Mouse (Mus musculus): ENCODE data around the gene Elane. TPM values are rescaled to one million over a fixed set of nuclear protein-coding genes. Genes with fewer than 3 reads are reported as not detected.

The Elane gene
- polyA plus RNA-seq, 1 experiment from 2014 or later: 0.28 TPM

DNA sequence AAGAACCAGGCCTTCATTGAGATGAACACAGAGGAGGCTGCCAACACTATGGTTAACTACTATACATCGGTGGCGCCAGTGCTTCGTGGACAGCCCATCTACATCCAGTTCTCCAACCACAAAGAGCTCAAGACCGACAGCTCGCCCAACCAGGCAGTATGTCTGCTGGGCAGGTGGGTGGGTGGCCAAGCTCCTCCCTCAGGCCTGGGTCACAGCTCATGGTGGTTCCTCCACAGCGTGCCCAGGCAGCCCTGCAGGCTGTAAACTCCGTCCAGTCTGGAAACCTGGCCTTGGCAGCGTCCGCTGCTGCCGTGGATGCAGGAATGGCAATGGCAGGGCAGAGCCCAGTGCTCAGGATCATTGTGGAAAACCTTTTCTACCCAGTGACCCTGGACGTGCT lies 26.9 kb upstream of the Elane start:
- WGBS: 72% methylated on average over 11 of the region's 11 CpGs
- no peak for ATAC-seq (ENCODE audit: insufficient number of reproducible peaks, low FRiP score, low TSS enrichment, low read depth)
- peaks cover 66% of the 10 kb centered on the region for H3K4me1 ChIP-seq

GRCm38 (mm10) chr10:79860079-79860911 lies 25.8 kb upstream of the Elane start:
- ATAC-seq (ENCODE audit: insufficient number of reproducible peaks, low FRiP score, low TSS enrichment, low read depth): no peak
- Histone ChIP-seq H3K4me2 (replicated peaks) (0 out of 2 replicates have a peak overlapping the region, but pooled peaks have one; percentile 2), H3K9me3 (replicated peaks) (no peaks in the 10 kb centered on the region), H3K4me1 (peaks cover 73% of the 10 kb centered on the region), H3K27ac (replicated peaks) (peak overlapping the region; percentile 66; the same call in 1 of the 2 replicates), H3K27me3 (no peaks in the 10 kb centered on the region), H3K4me3 (replicated peaks) (no peak overlapping the region), H3K9ac (no peak overlapping the region), H3K36me3 (peaks cover 74% of the 10 kb centered on the region)
- 89% methylated on average over 26 of the region's 26 CpGs for WGBS

More for the DNA sequence above, 26.9 kb upstream of the Elane start:
- peak overlapping the region; percentile 69; the same call in 1 of the 2 replicates for H3K27ac ChIP-seq (replicated peaks)
- H3K9ac ChIP-seq: no peak overlapping the region
- H3K36me3 ChIP-seq: peaks cover 68% of the 10 kb centered on the region
- no peaks in the 10 kb centered on the region for H3K9me3 ChIP-seq (replicated peaks)
- H3K4me2 ChIP-seq (replicated peaks): no peak overlapping the region
- no peak overlapping the region for H3K4me3 ChIP-seq (replicated peaks)
- no peaks in the 10 kb centered on the region for H3K27me3 ChIP-seq

DNA sequence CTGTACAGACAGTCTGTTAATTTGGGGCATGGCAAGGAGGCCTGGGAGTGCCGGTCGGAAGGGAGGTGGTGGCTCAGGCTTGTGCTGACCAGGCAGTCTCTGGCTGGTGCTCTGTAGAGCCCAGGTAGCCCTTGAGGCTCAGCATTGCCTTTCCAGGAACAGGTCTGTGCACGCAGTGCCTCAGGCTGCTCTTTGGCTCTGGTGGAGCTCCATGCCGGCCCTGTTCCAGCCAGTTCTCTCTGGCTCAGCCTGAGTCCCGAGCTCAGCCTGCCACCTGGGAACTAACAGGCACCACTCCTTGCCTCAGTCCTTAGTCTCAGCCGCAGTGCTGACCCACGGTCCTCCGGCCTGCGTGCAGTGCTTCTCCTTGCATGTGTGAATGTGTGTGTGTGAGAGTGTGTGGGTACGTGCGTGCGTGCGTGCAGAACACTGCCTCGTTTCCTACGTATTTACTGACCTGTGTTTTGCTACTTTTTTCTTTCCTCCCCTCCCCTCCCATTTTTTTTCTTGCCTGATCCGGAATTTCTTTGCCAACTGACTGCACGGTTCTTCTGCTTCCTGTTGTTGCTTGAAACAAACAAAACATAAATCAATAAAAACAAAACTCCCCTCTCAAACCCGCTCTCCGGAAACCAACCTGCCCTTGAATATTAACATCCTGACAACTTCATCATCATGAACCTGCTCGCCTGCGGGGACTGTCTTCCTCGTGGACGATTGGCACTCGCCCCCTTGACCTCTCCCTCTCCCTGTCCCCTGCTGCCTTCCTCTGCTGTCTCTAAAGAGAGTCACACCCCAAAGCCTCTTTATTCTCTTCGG lies 24.6 kb upstream of the Elane start:
- Histone ChIP-seq H3K4me3 (replicated peaks) (no peak overlapping the region), H3K9ac (no peak overlapping the region), H3K9me3 (replicated peaks) (no peaks in the 10 kb centered on the region), H3K27me3 (no peaks in the 10 kb centered on the region), H3K4me1 (peaks cover 68% of the 10 kb centered on the region), H3K4me2 (replicated peaks) (0 out of 2 replicates have a peak overlapping the region, but pooled peaks have one; percentile 2), H3K36me3 (peaks cover 83% of the 10 kb centered on the region), H3K27ac (replicated peaks) (peak overlapping the region; percentile 66)
- no peak for ATAC-seq (ENCODE audit: insufficient number of reproducible peaks, low FRiP score, low TSS enrichment, low read depth)
- 71% methylated on average over 25 of the region's 25 CpGs for WGBS

- Histone ChIP-seq H3K9ac (no peak overlapping the region), H3K4me1 (peaks cover 60% of the 10 kb centered on the region), H3K27me3 (no peaks in the 10 kb centered on the region), H3K4me2 (replicated peaks) (no peak overlapping the region), H3K27ac (replicated peaks) (peak overlapping the region; percentile 66; the same call in 1 of the 2 replicates), H3K9me3 (replicated peaks) (no peaks in the 10 kb centered on the region), H3K36me3 (peaks cover 79% of the 10 kb centered on the region), H3K4me3 (replicated peaks) (no peak overlapping the region)
- no peak for ATAC-seq (ENCODE audit: insufficient number of reproducible peaks, low FRiP score, low TSS enrichment, low read depth)
- WGBS: 78% methylated on average over 23 of the region's 23 CpGs
These were observed 23.8 kb upstream of the Elane start for GRCm38 (mm10) chr10:79862049-79862788.

- no peak overlapping the region for H3K9ac ChIP-seq
- 61% methylated on average over 10 of the region's 10 CpGs for WGBS
- no peaks in the 10 kb centered on the region for H3K9me3 ChIP-seq (replicated peaks)
- peaks cover 76% of the 10 kb centered on the region for H3K36me3 ChIP-seq
- no peak for ATAC-seq (ENCODE audit: insufficient number of reproducible peaks, low FRiP score, low TSS enrichment, low read depth)
- no peak overlapping the region for H3K4me2 ChIP-seq (replicated peaks)
- no peak overlapping the region for H3K4me3 ChIP-seq (replicated peaks)
- peaks cover 53% of the 10 kb centered on the region for H3K4me1 ChIP-seq
- H3K27me3 ChIP-seq: no peaks in the 10 kb centered on the region
- peak overlapping the region; percentile 22; the same call in 1 of the 2 replicates for H3K27ac ChIP-seq (replicated peaks)
These were observed 23.1 kb upstream of the Elane start for GRCm38 (mm10) chr10:79862925-79863324.

- Histone ChIP-seq H3K4me3 (replicated peaks) (no peak overlapping the region), H3K4me1 (peaks cover 37% of the 10 kb centered on the region), H3K9ac (no peak overlapping the region), H3K27me3 (no peaks in the 10 kb centered on the region), H3K4me2 (replicated peaks) (no peak overlapping the region), H3K36me3 (peaks cover 65% of the 10 kb centered on the region), H3K9me3 (replicated peaks) (no peaks in the 10 kb centered on the region), H3K27ac (replicated peaks) (0 out of 2 replicates have a peak overlapping the region, but pooled peaks have one; percentile 13)
- 47% methylated on average over 10 of the region's 10 CpGs for WGBS
- 0 out of 2 replicates have a peak, but pooled peaks have one; percentile 1 for ATAC-seq (ENCODE audit: insufficient number of reproducible peaks, low FRiP score, low TSS enrichment, low read depth)
These were observed 21.5 kb upstream of the Elane start for GRCm38 (mm10) chr10:79864351-79865188.

DNA sequence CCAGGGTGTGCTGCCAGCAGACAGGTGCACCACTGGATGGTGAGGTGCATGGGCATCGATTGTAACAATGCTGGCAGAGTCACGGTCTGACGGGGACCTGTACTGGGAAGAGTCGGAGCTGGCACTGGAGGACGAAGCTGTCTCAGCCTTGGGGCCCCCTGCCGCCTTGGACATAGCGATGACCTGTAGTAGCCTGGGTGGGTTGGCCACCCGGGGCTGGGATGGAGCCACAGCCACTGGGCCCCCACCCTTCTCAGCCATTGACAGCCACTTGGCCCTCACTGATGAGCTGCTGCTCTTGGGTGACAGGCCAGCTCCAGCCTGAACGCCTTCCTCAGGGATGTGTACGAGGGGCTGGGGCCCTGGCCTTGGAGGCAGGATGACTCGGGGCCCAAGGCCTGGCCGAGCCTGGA lies 20.9 kb upstream of the Elane start:
- WGBS: 56% methylated on average over 12 of the region's 12 CpGs
- Histone ChIP-seq H3K9me3 (replicated peaks) (no peaks in the 10 kb centered on the region), H3K9ac (no peak overlapping the region), H3K4me1 (peaks cover 31% of the 10 kb centered on the region), H3K36me3 (peaks cover 62% of the 10 kb centered on the region), H3K27ac (replicated peaks) (0 out of 2 replicates have a peak overlapping the region, but pooled peaks have one; percentile 13), H3K4me3 (replicated peaks) (no peak overlapping the region), H3K4me2 (replicated peaks) (no peak overlapping the region), H3K27me3 (no peaks in the 10 kb centered on the region)
- peak; percentile 22; the same call in 1 of the 2 replicates for ATAC-seq (ENCODE audit: insufficient number of reproducible peaks, low FRiP score, low TSS enrichment, low read depth)

DNA sequence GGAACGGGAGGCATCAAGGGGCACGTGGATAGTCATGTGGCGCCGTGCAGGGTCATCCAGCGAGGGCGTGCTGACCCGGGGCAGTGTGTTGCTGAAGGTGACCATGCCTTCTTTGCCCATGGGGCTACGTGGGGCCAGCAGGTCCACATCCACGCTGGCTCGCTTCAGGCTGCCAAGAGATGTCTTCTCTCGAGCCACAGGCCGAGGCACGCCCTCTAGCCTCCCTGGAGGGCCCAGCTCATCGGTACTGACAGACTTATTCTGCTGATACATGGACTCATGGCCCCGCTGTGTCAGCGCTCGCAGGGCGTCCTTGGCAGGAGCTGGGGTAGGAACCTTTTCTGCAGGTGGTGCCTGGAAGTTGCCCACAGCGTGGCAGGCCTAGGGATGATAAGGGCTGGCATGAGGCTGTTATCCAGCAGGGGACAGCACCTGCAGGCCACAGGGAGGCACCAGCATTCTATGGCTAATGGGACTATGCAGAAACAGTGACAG lies 20.2 kb upstream of the Elane start:
- Histone ChIP-seq H3K9me3 (replicated peaks) (no peaks in the 10 kb centered on the region), H3K36me3 (peaks cover 56% of the 10 kb centered on the region), H3K4me1 (peaks cover 24% of the 10 kb centered on the region), H3K27ac (replicated peaks) (no peak overlapping the region), H3K4me2 (replicated peaks) (no peak overlapping the region), H3K9ac (no peak overlapping the region), H3K27me3 (no peaks in the 10 kb centered on the region), H3K4me3 (replicated peaks) (no peak overlapping the region)
- no peak for ATAC-seq (ENCODE audit: insufficient number of reproducible peaks, low FRiP score, low TSS enrichment, low read depth)
- 67% methylated on average over 19 of the region's 19 CpGs for WGBS

- WGBS: 74% methylated on average over 11 of the region's 11 CpGs
- H3K27me3 ChIP-seq: no peaks in the 10 kb centered on the region
- H3K4me3 ChIP-seq (replicated peaks): no peak overlapping the region
- H3K36me3 ChIP-seq: peaks cover 54% of the 10 kb centered on the region
- peaks cover 17% of the 10 kb centered on the region for H3K4me1 ChIP-seq
- no peak overlapping the region for H3K27ac ChIP-seq (replicated peaks)
- no peak for ATAC-seq (ENCODE audit: insufficient number of reproducible peaks, low FRiP score, low TSS enrichment, low read depth)
- H3K9ac ChIP-seq: no peak overlapping the region
- H3K9me3 ChIP-seq (replicated peaks): no peaks in the 10 kb centered on the region
- no peak overlapping the region for H3K4me2 ChIP-seq (replicated peaks)
These were observed 19.4 kb upstream of the Elane start for GRCm38 (mm10) chr10:79866601-79867000.

GRCm38 (mm10) chr10:79871845-79872244 lies 14.2 kb upstream of the Elane start:
- no peak for ATAC-seq (ENCODE audit: insufficient number of reproducible peaks, low FRiP score, low TSS enrichment, low read depth)
- H3K27ac ChIP-seq (replicated peaks): no peak overlapping the region
- no peaks in the 10 kb centered on the region for H3K27me3 ChIP-seq
- peaks cover 26% of the 10 kb centered on the region for H3K4me1 ChIP-seq
- H3K36me3 ChIP-seq: peaks cover 10% of the 10 kb centered on the region; the same call in 1 of the 2 replicates
- no peaks in the 10 kb centered on the region for H3K9me3 ChIP-seq (replicated peaks)
- no peak overlapping the region for H3K4me3 ChIP-seq (replicated peaks)
- no peak overlapping the region for H3K9ac ChIP-seq
- WGBS: 90% methylated on average over 8 of the region's 8 CpGs
- no peak overlapping the region for H3K4me2 ChIP-seq (replicated peaks)
